Mouse (Mus musculus) frontal cortex, postnatal 14 days (tissue): ENCODE measurements around the gene Socs4.
"Not testable (repeated sequence)": the region's sequence is repeated elsewhere in the genome, so short reads cannot be mapped to it uniquely, and the experiment has no call there.

Source experiments
- DNase-seq, 2 experiments: peaks; one replicate each; pipeline ENCODE4 v3.0.0; 2022; ENCODE audit warnings: low spot score in 2 of 2

Gene Socs4

DNA sequence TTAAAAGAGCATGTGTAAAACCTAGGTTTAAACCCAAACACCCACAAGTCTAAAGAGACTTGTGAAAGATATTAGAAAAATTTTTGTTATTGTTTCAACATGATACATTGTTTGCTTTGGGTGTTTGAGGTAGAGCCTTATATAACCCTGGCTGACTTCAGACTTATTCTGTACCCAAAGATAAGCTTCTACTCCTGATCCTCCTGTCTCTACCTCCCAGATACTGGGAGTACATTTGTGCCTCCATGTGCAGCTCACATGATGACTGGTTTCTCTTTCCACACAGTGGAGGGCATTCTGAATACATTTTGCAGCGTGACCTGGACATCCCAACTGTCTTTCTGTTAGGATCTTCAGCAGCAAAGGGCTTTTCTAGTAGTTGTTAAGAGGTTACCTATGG lies 9.5 kb downstream of the Socs4 start:
- DNase-seq = no peak

DNA sequence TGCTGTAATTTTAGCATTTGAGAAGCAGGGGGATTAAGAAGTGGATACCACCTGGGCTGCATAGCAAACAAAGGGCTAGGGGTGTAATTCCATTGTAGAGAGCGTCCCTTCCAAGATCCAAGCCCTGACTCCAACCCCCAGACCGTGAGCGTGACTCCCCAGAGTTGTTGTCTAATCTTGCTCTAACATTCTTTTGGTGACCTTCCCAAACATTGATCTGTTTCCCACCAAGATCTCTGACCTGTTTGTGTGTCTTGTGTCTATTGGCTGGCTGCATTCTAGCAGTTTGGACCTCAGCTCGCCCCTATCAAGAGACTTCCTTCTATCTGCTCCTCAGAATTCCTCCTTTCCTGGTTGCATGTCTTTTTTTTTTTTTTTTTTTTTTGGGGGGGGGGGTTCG lies 10.3 kb downstream of the Socs4 start:
- DNase-seq = no peak

DNA sequence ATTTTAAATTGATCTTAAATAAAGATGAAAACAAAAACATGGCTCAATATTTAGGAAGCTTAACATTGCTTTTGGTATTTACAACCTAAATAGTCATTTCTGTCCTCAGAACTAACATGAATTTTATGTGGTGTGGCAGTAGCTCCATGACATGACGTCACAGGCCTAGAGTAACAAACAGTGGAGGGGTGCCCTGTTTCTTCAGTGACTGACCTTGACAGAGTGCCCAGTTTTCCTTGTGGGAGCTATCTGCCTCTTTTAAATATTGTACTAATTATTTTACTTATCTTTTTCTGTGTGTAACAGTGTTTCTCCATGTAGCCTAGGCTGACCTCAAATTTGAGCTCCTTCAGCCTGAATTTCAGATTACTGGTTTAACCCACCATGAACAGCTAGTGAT lies 15.0 kb downstream of the Socs4 start:
- no peak for DNase-seq

DNA sequence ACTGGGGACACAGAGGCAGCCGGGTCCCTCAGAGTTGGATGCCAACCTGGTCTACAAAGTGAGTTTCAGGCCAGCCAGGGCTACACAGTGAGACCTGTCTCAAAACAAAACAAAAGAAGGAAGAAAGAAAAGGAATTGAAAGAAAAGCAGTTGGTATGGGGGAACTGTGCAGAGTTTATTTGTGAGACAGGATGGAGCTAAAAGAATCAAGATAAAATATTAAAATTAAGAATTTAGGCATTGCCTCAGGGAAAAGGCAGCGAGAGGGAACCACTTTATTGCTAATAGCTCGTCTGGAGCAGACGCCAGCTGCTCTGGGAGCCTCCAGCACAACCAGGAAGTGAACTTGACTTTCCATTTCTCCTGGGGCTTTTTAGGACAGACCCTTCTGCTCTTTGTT lies 17.4 kb downstream of the Socs4 start:
- DNase-seq = no peak

DNA sequence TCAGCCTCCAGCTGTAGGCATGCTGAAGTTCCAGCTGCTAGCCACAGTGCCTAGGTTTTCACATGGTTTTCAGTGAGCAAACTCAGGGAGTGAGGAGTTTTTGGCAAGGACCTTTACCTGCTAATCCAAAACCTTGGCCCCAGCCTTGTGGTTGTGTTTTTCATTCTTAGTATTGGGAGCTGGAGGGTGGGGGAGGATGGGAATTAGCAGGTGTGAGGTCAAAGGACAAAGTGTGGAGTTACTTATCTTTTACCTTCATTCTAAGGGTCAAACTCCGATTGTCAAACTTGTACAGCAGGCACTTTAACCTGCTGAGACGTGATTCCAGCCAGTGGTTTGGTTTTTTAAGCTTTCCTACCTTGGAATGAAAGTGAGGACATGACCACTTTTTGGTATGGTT lies 19.5 kb downstream of the Socs4 start:
- no peak for DNase-seq

DNA sequence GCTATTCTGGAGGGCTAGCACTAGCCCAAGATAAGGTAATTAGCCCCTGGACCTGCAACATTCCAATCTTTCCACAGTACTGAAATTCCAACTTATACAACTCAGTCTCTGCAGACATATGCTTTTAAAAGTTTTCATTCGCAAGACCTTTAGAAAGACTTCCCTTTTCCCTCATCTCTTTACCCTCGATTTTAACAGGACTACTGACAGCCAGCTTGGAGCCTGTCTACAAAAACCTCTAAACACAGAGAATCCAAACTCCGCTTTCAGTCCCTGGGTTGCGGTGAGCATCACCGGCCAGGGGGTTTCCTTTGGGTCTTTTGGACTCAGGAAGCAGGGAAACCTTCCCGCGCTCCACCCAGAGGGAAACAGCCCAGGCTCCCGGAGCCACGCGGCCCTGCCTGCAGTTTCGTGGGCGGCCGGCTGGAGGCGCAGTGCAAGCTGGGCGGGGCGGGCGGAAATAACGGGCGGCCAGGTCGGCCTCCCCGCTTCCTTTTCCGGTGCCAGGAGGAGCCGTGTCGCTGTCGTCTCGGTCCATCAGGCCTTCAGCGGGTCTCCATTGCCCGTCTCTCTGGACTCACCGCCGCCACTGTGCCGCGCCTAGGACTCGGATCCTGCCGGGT lies 21.2 kb downstream of the Socs4 start, which contains the start of gene Mapk1ip1l:
Gene Mapk1ip1l, plus strand, starts transcription at position 482 of the 623 bp plus-strand sequence.
- DNase-seq = peak; percentile 74 to 86

DNA sequence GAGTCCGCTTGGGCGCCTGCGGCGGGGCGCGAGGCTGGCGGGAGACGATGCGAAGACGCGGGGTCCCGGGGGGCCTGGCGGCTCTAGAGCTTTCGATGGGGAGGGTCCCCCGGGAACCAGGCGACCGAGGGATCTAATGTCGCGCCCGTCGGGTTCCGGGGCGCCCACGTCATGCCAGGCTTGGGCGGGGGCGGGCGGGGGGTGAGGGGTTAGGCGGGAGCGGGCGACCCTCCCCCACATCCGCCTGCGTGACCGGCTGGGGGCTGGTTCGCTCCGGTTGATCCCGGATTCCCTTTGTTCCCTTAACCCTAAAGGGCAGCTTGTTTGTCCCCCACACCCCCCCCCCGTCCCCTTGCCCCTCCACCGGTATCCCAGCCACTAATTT lies 21.7 kb downstream of the Socs4 start:
- no peak for DNase-seq

DNA sequence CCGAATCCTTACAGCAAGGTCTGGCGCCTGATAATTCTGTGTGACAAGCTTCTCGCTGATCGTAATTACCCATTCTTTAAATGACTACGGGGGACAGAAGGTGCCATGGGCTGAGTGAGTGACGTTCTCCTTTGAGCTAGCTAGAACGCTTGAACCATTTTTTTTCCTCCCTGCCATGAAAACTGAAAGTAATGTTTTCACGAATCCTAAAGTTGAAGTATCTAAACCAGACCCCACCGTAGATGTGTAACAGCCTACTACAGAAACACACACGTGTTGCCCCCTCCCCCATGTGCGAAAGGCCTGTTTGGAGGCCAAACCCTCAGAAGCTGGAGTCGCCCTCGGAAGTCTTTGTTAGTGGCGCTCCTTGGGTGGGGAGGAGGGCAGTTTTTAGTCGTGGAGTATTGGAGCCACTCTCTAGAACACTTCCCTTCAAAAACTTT lies 22.1 kb downstream of the Socs4 start:
- DNase-seq = no peak

DNA sequence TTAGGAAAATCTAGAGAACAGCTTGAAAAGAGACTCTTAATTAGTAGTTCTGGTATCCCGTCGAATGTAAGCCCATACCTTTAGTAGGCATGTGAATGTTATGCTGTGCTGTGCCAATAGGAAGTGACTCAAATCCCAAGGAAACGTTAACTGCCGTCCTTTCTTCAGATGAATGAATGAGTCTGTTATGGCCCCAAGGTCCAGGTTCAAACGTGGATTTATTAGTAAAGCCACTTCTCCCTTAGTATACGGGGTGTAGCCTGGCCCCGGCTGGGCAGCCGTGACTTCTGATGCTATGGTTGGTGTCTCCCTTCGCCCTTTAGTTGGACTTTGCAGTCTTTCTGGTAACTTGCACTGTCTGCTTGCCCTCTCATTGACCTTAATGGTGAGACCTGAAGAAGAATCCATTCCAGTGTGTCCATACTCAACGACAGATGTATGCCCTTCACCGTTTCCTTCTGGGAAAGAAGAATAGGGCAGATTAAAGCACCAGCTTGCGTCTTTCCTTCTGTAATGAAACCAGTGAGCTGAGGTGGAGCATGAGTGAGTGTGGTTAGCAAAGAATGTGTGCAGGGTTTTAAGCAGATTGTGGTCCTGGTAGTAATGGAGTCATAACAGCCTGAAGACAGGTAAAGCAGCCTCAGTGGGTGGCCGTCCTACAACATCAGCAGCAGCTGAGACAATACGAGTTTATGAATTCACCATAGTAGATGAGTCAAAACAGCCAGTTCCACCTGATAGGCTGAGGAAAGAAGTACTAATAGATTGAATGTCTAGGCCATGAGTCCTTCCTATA lies 26.4 kb downstream of the Socs4 start:
- no peak for DNase-seq

DNA sequence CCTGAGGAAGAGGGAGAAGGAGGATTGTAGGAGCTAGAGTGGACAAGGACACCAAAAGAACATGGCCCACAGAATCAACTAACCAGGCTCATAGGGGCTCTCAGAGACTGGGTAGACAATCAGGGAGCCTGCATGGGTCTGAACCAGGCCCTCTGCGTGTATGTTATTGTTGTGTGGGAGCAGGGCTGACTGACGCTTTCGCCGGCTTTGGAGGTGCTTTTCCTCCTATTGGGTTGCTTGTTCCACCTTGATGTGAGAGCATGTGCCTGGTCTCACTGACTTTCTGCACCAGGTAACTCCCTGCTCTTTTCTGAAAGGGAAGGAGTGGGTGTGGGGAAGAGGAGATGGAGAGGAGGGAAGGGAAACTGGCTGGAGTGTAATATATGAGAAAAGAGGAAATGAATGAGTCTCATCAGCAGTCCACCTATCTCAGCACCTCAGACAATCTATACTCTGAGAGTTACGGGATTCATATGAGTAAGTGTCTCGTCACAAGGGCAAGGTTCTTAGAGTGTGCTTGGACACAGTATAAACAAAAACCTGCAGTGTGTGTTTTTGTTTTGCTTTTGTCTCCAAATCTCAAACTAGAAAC lies 28.2 kb downstream of the Socs4 start:
- DNase-seq = no peak

DNA sequence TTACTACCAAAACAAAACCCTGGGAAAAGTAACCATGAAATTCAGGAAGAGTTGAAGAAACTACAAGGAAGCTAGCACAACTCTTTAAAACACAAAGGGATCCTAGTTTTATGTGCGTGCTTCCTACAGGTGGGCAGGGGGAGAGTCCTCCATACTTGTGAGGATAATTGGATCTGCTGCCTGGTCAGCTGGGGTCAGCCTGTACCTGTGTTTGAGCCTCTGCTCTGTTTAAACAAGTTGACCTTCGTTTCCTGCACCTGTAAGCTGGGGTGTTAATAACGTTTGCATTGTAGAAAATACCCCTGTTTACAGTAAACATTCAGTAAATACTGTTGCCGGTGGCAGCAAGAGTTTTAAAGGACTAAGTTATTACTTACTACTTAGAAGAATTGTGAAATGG lies 29.2 kb downstream of the Socs4 start:
- no peak for DNase-seq

DNA sequence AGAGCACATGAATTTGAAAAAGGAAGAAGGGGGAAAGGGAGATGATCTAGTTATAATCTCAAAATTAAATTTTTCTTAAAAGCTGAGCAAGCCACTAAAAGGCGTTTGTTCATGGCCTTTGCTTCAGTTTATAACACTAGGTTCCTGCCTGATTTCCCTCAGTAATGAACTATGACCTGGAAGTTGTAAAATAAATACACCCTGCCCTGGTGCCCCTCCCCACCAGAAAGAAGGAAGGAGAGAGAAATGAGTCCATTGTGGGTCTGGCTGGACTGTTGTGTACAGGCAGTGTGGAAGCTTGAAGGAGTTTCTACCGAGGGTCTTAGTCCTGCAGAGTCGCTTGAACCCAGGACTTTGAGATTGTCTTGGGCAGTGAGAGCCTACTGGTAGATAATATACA lies 30.9 kb downstream of the Socs4 start:
- DNase-seq = no peak

DNA sequence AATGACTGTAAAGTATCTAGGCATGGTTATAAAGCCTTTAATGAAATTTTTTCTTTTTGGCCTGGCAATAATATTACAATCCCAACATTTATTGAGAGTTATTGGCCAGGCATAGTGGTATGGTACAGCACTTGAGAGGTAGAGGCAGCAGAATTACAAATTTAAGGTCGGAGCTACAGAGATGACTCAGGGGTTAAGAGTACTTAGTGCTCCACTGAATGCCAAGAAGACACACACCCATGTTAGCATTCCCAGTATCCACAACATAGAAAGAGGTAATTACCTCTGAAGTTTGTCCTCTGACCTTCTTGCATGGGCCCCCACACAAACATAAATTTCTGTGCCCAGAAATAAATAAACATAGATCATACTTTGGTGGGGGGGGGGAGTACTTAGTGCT lies 32.3 kb downstream of the Socs4 start:
- DNase-seq = no peak

DNA sequence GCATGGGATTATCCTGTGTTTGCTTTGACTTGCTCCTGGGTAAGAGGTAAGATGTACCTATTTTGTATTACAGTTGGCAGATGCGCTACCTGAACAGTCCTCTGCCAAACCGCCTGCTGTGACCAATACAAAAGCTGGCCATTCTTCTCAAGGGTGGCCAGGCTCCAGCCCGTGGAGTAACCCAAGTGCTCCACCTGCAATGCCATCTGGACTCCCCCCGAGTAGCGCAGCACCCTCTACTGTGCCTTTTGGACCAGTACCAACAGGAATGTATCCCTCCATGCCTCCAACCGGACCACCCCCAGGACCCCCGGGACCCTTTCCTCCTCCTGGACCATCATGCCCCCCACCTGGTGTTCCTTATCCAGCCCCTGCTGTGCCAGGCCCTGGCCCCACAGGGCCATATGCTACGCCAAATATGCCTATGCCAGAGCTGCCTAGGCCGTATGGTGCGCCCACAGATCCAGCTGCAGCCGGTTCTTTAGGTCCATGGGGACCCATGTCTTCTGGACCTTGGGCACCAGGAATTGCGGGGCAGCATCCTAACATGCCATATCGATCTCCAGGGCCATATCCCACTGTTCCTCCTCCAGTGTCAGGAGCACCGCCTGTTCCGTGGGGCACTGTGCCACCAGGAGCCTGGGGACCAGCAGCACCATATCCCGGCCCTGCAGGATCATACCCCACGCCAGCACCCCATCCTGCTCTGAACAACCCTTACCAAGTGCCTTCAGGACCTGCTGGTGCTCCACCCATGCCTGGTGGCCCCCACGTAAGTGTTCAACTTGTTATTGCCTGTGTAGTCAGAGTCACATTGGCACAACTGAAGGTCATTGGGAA lies 33.8 kb downstream of the Socs4 start:
- no peak for DNase-seq

DNA sequence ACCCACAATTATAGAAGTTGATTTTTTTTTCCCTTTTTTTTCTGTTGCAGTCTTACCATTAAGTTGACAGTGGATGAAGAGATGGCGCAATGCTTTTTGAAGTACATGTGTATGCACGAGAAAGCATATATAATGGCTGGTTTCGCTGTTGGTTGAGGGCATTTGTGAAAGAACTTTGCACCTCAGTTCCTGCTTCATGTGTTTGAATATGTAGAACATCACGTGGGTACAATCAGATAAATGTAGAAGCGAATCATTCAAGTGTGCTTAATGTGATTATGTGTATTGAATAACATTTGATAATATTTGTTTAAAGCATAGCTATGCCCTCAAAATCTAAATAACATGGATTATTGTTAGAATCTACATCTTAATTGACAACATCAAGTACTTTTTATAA lies 42.6 kb downstream of the Socs4 start:
- DNase-seq = no peak

DNA sequence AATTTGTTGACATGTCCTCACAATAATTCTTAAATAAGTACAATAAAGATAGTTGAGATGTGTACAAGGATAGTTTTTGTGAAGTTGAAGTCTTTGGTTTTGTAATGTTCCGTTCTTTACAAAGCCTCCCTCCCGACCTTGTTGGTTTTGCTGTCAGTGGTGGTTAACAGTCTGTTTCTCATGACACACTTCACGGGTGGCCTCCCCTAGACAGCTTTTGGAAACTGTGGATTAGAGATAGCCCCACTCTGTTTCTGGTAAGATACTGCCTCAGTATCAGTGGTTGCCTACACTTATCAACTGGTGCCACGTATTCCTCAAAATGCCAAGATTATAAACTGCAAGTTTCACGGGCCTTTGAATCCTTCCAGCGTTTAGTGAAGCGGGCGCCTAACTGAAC lies 44.9 kb downstream of the Socs4 start:
- DNase-seq = not testable (repeated sequence)

DNA sequence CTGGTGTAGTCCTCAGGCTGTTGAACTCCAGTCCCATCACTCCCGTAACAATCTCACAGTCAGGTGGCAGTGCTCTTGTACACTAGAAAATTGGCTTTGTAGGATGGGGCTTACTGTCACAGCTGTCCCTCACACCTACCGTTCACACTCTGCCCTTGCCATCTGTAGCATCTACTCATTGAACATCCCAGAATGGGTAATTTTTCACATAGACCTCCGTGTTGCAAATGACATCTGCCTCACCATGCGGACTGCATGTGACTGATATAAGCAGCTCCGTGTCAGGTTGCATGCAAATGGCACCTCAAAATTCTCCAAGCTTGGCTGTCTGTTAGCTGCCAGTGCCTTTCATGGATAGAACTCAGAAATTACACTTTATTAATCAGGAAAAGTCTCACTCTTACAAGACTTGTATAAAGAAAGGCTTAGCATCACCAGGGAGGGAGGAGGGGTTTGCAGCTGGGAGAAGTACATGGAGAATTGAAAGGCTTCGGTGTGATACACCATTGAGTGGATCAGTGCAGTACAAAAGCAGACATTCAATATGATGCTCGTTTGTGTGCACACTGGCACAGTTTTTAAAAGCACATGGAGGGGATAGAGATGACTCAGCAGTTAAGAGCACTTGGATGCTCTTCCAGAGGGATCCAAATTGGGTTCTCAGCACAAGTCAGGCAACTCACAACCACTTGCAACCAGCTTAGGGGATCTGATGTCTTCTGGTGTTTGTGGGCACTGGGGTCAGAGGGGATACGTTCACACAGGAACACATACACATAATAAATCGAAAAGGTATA lies 49.4 kb downstream of the Socs4 start:
- no peak for DNase-seq

DNA sequence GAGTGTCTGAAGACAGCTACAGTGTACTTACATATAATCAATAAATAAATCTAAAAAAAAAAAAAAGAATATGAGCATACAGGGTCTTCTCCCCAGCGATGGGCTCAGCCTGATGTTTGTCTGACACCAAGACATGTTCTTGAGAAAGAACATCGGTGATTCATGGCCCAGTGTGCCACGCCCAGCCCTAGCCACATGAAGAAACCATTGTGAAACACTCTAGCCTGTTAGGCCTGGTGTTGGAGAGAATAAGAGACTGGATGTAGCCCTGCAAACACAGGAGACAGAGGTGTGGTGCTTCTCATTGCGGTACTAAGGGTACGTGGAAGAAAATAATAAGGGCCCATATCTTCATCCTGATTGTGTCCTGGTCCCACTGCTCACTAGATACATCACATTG lies 50.6 kb downstream of the Socs4 start:
- DNase-seq = no peak

DNA sequence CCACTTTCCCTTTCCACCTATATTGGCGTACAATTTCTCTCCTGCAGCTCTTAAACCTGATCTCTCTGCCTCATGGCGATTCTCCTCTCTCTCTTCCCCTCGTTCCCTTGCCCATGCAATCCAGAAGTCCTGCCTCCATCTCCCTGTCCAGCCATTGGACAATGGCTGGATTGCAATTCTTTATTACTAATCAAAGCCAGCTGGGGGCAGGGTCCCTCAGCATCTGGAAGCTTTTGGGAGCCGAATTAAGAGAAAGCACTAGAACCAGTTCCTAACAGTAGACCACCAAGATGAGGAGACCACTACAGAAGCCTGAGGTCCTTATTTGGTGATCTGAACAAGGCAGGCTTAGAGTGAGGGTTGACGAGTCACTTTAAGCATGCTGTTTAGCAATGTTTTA lies 55.2 kb downstream of the Socs4 start:
- no peak for DNase-seq

DNA sequence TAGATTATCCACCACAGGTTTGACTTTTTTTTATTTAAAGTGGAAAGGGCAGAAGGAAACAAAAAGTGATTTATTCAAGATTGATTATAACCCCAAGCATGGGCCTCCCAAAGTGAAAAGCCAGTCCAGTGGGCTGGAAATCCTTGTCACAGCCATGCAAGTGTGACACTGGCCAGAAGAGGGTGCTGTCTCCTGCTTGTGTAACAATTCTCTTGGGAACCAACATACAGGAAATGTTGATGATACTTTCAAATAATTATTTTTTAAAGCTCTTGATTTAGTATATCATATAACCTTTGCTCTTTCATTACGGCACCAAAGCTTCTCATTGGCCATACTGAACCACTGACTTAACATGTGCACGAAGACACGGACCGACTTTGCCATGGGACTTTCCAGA lies 58.1 kb downstream of the Socs4 start:
- peak in 1 of 2 experiments; percentile 73 for DNase-seq

DNA sequence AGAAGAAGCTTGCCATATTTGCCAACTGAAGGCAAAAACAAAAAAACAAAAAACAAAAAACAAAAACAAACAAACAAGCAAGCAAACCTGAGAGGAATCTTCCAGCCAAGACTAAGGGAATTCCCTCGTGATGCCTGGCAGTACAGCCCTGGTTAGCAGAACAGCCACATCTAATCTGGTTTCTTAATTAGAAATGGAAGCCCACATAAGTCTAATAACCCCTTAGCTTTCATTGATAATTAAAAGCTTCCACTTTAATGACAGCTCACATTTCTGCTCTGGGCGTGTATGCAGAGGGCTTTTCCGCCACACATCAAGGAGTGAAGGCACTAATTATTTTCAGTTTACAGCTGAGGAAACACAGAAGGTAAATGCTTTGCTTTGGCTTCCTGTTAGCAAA lies 58.6 kb downstream of the Socs4 start:
- no peak for DNase-seq
